Mouse (Mus musculus): ENCODE results near the gene Ccdc170.

- TF ChIP-seq POLR2A (IDR thresholded peaks at IDR 0.05; ENCODE audit: low read depth, low read length) = no peak
- no peak for TF ChIP-seq CTCF (conservative IDR thresholded peaks at IDR 0.05; ENCODE audit: insufficient read depth, insufficient read length, low read depth, low read length)
Observed at GRCm38 (mm10) chr10:4435416-4435815, 46.9 kb upstream of the Ccdc170 start.

Measured in kidney, adult 2 months (tissue).